Mouse (Mus musculus) lung, postnatal 10 days (tissue): ENCODE results near the gene Rnf41.

Experiments used
- DNase-seq: peaks from one replicate; pipeline ENCODE4 v3.0.0; 2021

Rnf41 gene

DNA sequence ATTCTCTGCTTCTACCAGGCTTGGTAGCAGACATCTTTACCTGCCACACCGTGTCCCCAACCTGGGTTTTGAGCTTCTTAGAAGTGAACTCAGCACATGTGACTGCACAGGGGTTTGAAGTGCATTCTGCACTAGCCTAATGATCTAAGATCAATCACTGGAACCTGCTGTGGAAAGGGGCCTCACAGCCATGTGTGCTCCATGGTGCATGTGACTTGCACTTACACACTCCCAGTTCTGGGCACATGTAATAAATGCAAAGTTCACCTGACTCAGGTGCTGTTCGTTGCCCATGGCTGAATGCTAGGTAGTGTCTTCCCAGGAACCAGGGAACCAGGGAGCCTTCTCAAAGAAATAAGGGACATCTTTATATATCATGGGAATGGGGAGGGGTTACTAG lies 22.0 kb downstream of the Rnf41 start:
- no peak for DNase-seq

DNA sequence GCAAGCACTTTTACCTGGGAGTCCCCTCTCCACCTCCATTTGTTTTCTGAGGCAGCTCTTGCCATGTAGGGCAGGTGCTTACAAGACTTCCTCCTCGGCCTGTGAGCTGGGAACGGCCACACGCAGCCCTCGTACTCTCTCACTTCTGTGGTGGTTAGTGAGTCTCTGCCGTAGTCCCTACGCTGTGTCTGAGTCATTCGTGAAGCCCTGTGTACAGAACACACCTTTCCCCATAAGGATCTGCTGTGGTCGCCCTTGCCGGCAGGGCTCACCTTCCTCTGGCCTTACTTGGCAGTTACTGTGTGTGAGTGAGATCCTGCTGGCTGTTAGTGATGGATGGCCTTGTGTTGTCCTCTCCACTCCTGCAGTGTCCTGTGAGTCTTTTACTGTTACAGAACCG lies 23.2 kb downstream of the Rnf41 start:
- no peak for DNase-seq

DNA sequence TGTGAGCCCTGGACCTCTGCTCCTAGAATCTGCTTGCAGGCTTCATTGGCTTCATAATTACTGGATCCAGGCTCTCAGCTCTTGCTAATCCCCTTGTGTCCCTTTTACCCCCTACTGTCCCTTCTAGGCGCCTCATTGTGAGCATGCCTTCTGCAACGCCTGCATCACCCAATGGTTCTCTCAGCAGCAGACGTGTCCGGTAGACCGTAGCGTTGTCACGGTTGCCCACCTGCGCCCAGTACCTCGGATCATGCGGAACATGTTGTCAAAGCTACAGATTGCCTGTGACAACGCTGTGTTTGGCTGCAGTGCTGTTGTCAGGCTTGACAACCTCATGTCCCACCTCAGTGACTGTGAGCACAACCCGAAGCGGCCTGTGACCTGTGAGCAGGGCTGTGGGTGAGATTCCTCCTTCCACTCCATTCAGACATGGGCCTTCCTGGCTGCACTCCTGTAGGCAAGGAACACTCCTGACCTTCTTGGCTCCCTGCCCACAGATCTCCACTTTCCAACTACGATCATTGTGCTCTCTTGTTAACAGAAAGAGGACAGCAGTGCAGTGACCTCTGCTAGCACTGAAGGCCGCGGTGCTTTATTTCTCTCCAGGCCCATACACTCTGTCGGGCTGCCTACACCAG lies 23.8 kb downstream of the Rnf41 start:
- DNase-seq: peak; percentile 55

DNA sequence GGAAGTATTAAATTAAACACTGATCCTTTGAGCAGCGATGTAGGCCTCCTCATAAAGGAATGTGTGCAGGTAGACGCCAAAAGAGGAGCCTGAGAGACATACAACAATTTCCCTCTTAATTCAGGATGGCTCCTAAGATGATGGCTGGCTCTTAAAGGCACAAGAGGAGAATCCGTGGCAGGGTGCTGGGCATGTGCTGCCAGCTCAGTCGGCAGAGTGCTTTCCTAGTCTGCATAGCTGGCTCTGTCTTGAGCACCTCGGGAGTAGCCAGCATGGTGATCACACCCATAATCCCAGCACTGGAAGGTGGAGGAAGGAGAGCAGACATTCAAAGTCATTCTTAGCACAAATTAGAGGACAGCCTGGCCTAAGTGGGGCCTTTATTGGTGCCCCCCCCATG lies 24.4 kb downstream of the Rnf41 start:
- DNase-seq: no peak

DNA sequence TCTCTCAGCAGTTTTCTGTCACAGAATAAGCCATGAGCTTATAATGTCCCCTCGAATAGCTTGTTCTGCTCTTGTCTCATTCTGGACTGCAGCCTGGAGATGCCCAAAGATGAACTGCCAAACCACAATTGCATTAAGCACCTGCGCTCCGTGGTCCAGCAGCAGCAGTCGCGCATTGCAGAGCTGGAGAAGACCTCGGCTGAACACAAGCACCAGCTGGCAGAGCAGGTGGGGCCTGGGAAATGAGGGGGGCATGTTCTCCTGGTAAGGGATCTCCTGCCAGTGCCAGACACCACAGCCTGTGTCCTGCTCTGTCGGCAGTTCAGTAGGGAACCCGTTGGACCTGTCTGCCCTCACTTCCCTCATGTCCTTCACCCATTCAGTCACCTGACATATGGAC lies 24.9 kb downstream of the Rnf41 start:
- no peak for DNase-seq

DNA sequence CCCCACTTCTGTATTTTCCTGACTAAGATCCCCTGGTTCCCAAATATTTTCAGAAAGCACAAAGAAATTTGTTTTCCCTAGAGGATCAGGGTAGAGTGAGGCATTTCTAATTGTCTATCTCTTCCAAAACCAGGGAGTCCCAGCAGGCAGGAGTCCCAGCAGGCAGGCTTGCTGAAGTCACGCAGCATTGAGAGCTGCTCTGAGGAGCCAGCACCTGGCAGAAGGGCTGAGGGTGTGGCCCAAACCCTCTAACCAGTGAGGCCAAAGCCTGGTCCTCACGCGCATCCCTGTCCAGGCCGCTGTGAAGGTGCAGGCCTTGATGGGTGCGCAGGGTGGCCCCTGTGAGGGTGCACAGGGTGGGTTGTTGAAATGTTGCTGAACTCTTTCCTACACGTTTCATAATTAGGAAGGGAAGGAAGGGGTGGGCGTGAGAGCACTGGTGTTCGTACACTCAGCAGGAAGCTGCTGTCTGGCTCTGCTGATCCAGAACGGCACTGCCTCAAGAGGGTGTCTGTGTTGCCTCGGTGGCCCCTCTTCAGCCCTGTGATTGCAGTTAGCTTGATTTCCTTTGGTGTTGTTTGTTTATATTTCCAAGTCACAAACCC lies 27.3 kb downstream of the Rnf41 start:
- DNase-seq: peak; percentile 37

DNA sequence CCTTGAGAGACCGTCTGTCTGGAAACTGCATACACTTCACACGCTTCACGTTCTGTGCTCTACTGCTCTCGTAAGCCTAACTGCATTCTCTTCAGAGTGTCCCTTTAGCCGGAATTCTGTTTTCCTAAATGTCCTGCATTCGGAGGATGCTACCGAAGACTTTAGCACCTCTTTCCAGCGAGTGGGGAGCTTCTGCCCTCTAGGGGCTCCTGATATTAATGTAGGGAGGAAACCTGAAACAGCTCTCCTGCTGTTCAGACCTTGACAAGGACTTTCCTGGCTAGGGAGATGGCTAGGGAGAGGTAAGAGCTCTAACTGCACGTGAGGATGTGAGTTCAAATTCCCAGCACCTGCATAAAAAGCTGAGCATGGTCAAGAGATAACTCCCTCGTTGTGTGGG lies 28.9 kb downstream of the Rnf41 start:
- peak; percentile 46 for DNase-seq

DNA sequence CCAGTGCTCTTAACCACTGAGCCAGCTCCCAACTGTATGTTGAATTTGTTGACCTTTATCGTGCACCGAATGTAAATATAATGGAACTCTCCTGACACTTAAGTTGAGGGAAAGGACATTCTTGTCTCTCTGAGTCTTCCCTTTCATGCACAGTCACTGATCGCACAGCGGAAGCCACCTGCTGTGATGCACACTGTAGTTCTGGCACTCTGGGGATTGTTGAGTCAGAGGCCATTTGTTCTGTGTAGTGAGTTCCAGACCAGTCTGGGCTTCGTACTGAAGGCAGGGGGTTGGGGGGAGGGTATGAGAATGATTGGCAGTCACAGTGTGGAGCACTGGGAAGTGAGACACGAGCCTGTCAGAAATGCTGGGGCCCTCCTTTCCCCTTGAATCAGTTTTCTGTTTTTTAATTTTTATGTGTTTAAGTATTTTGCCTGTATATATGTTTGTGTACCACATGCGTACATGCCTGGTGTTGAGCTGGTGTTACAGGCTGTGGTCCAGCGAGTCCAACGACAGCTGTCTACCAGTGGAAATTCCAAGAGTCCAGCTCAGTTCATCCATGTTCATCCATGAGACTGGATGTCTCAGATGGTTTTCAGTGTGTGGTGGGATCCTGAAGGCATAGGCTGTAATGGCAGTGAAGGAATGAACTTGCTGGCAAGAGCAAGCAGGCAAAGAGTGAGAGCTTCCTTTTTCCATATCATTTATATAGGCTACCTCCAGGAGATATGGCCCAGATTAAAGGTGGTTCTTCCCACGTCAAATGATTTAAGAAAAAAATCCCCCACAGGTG lies 30.1 kb downstream of the Rnf41 start:
- DNase-seq: no peak

DNA sequence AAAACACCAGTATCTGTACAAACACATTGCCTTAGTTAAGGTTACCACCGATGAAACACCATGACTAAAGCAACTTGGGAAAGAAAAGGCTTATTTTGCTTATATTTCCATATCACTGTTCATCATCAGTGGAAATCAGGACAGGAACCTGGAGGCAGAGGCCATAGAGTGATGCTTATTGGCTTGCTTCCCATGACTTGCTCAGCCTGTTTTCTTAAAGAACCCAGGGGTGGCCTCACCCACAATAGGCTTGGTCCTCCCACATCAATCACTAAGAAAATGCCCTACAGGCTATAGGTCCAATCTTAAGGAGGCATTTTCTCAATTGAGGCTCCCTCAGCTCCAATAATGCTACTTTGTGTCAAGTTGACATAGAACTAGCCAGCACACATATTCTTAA lies 31.3 kb downstream of the Rnf41 start:
- no peak for DNase-seq

DNA sequence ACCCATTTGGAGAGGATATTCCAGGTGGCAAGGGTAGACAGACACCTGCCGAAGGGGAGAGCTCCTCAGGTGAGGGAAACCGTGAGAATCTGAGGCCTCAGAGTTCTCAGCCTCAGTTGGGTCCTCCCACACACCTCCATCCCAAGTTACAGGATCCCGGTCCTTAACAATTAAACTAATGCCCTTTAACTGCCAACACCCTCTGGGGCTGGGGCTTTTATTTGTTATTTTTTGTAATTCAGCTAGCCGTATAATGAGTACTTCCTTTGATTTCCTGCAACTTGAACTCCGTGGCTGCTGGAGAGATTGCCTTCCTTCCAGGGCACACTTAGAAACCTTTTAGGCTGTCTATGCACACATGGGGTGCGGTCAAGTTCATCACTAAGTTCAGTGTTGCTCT lies 32.9 kb downstream of the Rnf41 start:
- no peak for DNase-seq

DNA sequence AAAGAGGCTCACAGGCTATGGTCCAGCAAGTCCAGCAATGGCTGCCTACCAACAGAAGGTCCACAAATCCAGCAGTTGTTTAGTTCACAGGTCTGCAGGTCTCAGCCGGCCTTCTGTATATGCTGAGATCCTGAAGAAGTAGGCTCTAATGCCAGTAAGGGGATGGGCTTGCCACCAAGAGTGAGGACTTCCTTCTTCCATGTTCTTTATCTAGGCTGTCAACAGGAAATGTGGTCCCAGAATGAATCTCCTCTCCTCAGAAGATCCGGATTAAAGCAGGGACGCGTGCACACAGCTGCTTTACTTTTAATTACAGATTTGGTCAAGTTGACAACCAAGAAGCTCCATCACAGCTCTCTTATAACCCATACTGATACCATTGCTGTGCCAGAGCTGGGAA lies 34.0 kb downstream of the Rnf41 start:
- DNase-seq: peak; percentile 28

DNA sequence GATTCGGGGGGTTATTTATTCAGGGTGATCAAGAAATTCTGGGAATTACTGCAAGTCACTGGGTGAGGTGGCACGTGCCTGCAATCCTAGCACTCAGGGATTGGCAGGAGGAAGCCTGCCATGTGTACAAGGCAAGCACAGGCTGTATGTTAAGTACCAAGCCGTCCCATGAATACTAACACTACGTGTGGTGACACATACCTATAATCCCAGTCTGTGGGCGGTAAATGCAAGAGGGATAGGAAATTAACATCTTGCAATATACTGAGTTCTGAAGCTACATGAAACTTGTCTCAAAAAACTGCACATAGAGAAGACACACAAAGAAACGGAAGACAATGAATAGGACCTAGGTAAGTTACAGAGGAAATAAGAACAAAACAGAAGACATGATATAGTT lies 39.6 kb downstream of the Rnf41 start:
- DNase-seq: no peak

DNA sequence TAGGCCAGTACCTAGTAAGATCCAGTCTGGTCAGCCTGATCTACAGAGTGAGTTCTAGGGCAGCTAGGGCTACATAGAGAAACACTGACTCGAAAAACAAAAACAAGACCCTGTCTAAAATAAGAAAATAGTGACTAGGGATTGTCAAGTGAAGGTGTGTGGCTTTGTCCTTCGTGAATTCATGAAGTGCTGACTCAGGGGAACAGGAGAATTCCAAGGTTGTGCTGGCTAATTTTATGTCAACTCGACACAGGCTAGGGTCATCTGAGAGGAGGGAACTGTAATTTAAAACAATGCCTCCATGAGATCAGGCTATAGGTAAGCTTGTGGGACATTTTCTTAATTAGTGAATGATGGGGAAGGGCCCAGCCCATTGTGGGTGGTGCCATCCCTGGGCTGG lies 43.0 kb downstream of the Rnf41 start:
- no peak for DNase-seq

DNA sequence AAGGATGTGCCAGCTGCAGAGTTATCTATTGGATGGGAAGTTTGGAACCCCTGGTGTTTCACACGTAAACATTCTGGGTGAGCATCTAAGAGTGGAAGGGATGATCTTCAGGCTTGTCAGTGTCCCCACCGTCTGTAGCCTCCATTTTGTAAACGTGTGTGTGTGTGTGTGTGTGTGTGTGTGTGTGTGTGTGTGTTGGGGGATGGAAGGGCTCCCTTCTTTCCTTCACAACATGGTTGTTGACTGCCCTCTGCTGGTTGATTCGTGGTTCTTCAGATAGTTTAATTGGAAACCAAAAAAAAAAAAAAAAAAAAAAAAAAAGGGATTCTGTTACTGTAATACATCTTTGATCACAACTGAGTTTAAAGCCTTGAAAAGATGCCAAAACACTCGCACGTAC lies 43.8 kb downstream of the Rnf41 start:
- DNase-seq: peak; percentile 90

DNA sequence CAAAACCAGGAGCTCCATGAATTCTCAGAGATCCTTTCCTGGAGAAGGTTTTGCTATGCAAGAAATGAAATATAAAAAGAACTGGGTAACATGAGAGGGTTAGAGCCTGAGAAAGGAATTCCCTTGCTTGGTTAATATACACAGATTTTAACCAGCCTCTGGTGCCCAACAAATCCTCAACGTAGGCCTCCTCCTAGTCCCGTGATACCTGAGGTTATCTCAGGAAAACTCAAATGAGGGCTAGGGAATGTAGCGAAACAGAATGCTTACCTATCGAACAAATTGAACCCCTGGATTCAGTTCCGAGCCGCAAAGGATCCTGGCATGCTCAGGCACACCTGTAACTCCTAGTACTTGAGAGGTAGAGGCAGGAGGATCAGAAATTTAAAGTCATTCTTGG lies 46.2 kb downstream of the Rnf41 start:
- no peak for DNase-seq

DNA sequence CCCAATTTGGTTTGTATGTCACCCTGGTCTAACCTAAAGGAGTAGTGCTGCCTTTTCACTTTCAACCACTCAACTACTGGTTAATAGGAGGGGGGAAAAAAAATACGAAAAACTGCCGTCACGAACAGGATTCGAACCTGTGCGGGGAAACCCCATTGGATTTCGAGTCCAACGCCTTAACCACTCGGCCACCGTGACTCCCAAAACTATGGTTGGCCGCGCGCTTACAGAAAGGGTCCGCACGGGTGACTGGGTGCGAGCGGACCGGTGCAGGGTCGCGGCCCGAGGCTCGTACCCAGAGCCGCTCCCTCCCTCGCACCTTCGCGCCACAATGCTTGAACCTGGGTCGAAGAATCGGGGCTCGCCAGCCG lies 46.9 kb downstream of the Rnf41 start:
- DNase-seq: peak; percentile 93

DNA sequence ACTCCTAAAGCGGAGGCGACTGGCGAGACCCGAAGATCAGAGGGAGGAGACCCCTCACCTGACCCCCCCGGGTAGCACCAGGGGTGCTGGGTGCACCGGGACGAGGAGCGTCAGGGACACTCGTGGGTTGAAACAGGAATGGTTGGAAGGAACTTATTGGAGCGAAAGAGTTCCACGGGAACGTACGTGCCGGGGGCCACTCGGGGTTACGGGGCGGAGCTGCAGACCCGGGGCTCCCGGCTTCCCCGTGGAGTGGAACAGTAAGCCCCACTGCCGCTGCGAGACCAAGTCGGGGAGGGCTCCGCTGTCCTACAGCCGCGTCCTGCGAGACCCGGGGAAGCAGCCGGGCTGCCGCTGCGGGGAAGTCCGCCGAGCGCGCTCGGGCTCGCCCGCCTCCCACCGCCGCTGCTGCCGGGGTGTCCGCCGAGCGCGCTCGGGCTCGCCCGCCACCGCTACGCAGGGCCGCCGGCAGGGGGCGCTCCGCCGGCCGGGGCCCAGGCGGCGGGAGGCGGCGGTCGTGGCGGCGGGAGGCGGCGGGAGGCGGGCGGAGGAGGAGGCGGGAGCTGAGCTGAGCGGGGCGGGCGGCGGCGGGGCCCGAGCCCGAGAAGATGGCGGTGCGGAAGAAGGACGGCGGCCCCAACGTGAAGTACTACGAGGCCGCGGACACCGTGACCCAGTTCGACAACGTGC lies 47.4 kb downstream of the Rnf41 start, which contains the start of gene Smarcc2:
Gene Smarcc2, plus strand, starts transcription at position 530 of the 690 bp plus-strand sequence.
- DNase-seq: peak; percentile 89

DNA sequence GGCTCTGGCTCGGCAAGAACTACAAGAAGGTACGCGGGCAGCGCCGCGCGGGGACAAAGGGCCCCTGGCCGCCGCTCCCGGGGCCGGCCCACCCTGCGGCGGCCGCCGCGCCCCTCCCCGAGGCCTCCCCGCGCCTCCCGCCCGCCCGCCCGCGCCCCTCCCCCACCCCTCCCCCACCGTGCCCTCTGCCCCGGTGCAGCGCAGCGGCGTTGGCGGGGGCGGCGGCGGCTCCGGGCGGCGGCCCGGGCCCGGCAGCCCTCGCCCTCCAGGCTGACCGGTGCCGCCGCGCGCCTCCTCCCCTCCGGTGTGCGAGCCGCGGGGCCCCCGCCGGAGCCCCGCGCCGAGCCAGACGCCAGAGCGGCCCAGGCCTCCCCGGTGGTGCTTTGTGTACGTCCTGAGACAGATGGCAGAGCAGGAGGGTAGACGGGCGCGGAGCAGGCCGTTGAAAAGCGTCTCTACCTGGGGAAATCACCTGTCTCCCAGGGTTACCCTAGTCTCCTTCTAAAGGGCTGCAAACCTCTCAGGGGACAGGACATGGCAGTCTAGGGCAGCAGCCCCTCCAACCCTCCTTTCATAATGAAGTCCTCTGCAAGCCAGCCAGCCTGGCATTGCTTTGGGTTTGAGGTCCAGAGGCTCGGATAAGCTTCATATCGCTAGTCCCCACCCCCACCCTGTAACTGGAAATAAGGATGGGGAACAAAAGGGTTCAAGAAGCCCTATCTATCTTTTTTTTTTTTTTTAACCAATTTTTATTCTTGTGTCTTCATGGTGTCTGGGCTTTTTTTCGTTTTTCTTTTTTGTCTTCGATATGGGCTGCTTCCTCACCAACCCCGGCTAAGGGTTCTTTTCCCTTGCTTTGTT lies 48.2 kb downstream of the Rnf41 start:
- peak; percentile 41 for DNase-seq

DNA sequence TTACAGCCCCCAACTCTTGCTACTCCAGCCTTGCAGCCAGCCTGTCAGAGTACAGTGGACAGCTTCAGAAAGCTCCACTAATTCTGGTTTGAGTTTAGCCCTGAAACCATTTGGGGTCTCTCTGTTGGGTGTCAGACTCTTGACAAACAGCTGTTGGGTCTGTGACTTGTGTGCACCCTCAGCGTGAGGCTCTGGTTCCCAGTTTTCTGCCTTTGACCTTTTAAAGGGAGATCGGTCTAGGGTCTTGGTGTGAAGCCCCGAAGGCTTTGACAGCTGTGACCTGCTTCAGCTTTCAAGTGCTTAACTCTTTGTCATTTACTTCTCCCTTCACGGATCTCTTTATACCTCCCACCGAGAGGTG lies 48.8 kb downstream of the Rnf41 start:
- no peak for DNase-seq

DNA sequence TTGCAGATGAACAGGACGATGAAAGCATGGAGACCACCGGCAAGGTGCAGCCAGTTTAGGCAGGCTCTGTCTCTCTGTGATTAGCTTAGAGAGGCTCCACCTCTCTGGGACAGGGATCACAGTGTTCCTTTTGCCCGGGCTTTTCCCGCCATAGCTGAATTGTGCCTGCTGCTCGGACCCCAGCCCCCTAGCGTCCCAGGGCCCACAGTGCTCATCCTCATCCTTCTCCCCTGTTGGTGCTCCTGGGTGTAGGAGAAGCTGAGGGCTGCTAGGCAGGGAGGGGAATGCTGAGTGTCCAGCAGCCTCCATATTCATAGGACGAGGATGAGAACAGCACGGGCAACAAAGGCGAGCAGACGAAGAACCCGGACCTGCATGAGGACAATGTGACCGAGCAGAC lies 62.9 kb downstream of the Rnf41 start:
- DNase-seq: no peak

DNA sequence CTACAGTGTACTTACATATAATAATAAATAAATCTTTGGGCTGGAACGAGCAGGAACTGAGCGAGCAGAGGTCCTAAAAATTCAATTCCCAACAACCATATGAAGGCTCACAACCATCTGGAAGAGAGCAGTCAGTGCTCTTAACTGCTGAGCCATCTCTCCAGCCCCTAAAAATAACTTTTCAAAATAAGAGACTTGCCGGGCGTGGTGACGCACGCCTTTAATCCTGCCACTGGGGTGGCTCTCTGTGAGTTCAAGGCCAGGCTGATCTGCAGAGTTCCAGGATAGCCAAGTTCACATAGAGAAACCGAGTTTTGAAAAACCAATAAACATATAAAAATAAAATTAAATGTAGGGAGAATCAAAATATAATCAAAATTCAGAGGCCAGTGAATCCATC lies 74.9 kb downstream of the Rnf41 start:
- DNase-seq: no peak

DNA sequence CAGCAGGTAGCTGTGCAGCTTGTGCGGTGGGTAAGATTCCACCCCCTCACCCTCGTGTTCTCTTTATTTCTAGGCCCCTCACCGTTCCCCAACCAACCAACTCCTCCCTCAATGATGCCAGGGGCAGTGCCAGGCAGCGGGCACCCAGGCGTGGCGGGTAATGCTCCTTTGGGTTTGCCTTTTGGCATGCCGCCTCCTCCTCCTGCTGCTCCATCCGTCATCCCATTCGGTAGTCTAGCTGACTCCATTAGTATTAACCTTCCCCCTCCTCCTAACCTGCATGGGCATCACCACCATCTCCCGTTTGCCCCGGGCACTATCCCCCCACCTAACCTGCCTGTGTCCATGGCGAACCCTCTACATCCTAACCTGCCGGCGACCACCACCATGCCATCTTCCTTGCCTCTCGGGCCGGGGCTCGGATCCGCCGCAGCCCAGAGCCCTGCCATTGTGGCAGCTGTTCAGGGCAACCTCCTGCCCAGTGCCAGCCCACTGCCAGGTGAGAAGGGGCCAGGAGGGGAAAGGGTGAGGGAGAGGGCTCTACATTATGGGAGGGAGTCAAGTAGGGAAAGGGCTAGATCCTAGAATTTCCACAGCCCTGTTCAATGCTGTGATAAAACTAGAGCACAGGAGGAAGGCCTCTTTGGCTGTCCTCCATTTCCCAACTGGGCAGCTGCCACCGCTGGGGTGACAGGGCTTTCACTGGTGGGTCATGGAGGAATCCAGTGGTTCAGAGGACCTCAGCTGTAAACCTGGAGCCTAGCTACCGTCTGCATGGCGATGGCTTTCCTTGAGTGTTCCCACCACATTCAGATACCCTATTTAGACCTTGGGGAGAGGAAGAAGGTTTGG lies 76.6 kb downstream of the Rnf41 start:
- DNase-seq: no peak
